Mouse (Mus musculus) lung, adult 2 months (tissue): ENCODE data around the gene Grap2.

Source experiments
- CTCF ChIP-seq: fragments of 200-500 bp; IDR thresholded peaks from 2 replicates; pipeline ENCODE4 v1.5.1; 2011; ENCODE audit warnings: mild to moderate bottlenecking, low read length, control low read depth; ENCODE audit not compliant: insufficient read depth
- POLR2A ChIP-seq: fragments of 200-500 bp; IDR thresholded peaks from 2 replicates; pipeline ENCODE4 v1.6.1; 2011; ENCODE audit warnings: low read depth, mild to moderate bottlenecking, control low read depth, low read length, borderline replicate concordance; ENCODE audit errors: extremely low read depth

GRCm38 (mm10) chr15:80533274-80533673 lies 39.1 kb upstream of the Grap2 start:
- no peak for TF ChIP-seq POLR2A
- no peak for TF ChIP-seq CTCF
